Comparison of ENCODE assay signal across 8 mouse cellular contexts in the genomic region with DNA sequence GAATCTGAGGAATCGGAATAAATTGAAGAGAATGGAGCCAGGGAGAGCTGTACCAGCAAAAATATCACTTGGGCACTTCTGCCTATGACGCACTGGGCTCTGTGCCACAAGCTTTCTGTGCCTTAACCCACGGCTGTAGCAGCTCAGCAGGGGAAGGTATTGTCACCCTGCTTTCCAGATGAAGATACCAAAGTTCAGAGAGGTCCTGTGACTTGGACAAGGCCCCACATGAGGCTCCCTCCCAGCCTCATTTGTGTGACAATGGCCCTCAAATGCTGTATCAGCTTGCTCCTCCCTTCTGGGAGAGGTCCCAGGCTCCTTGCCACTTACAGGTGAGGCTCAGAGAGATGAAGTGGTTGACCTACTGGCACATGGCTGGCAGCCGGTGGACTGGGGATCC. TPM values are rescaled to one million over a fixed set of nuclear protein-coding genes. Genes with fewer than 3 reads are reported as not detected.
DNase-seq lines count a peak whose midpoint lies in the region; ATAC-seq and TF ChIP-seq lines count a peak whose summit lies in the region.

No protein-coding gene starts in this region.

- H3K4me1 ChIP-seq in heart, embryonic 16.5 days (ENCODE audit: control insufficient read depth, insufficient read depth, low read length) = peaks cover 26% of the 10 kb centered on the region
- peaks cover 13% of the 10 kb centered on the region for H3K4me1 ChIP-seq in limb, embryonic 14.5 days (ENCODE audit: control insufficient read depth, insufficient read depth, low read length)

- TF ChIP-seq CTCF in gastrocnemius, adult 2 months (IDR thresholded peaks at IDR 0.05) = no peak

- H3K36me3 ChIP-seq in heart, embryonic 16.5 days (ENCODE audit: control insufficient read depth, insufficient read depth) = no peaks in the 10 kb centered on the region
- H3K36me3 ChIP-seq in limb, embryonic 14.5 days (ENCODE audit: control insufficient read depth, insufficient read depth, low read length) = peaks cover 10% of the 10 kb centered on the region; the same call in 1 of the 2 replicates

- no peak overlapping the region for H3K9ac ChIP-seq in heart, embryonic 16.5 days (ENCODE audit: low read length)
- 0 out of 2 replicates have a peak overlapping the region, but pooled peaks have one; percentile 90 for H3K9ac ChIP-seq in limb, embryonic 14.5 days (ENCODE audit: low read depth, low read length, severe bottlenecking)

- ATAC-seq in heart, embryonic 16.5 days (replicated peaks; ENCODE audit: extremely low read depth, insufficient read depth, low FRiP score) = no peak
- ATAC-seq in limb, embryonic 14.5 days (ENCODE audit: low FRiP score, low read depth) = no peak

- TF ChIP-seq POLR2A in limb, embryonic 14.5 days (IDR thresholded peaks at IDR 0.05; ENCODE audit: borderline replicate concordance, extremely low read depth, insufficient read depth, insufficient read length) = no peak

- intact Hi-C loops in gastrocnemius, adult 2 months (cut with DNase I) = no loop called here

- H3K4me3 ChIP-seq in gastrocnemius, adult 2 months = peak overlapping the region; percentile 9; the same call in 1 of the 2 replicates
- H3K4me3 ChIP-seq in heart, embryonic 16.5 days (ENCODE audit: low read length) = no peak overlapping the region
- peak overlapping the region; percentile 80 for H3K4me3 ChIP-seq in limb, embryonic 14.5 days (replicated peaks; ENCODE audit: low read length)

- H3K9me3 ChIP-seq in heart, embryonic 16.5 days (replicated peaks; ENCODE audit: control insufficient read depth, low read length) = no peaks in the 10 kb centered on the region; the same call in 1 of the 2 replicates
- H3K9me3 ChIP-seq in limb, embryonic 14.5 days (ENCODE audit: control insufficient read depth, low read length) = no peaks in the 10 kb centered on the region

- H3K27ac ChIP-seq in gastrocnemius, adult 2 months = no peak overlapping the region
- H3K27ac ChIP-seq in heart, embryonic 16.5 days (ENCODE audit: low read length) = no peak overlapping the region
- H3K27ac ChIP-seq in limb, embryonic 14.5 days (replicated peaks; ENCODE audit: low read depth, low read length) = no peak overlapping the region

- DNase-seq in gastrocnemius, adult 2 months = no peak
- DNase-seq in gastrocnemius, adult 18-20 months (ENCODE audit: low spot score) = no peak
- DNase-seq in Muller cell, postnatal 12 days (ENCODE audit: inconsistent ontology term) = peak; percentile 41
- no peak for DNase-seq in limb, embryonic 14.5 days (ENCODE audit: low spot score)
- peak; percentile 71 to 79 for DNase-seq in right cerebral cortex, adult 2 months (ENCODE audit: low spot score in 2 of 2)
- no peak for DNase-seq in frontal cortex, postnatal 10 days (ENCODE audit: low spot score in 2 of 2)
- DNase-seq in spleen, postnatal 4 days (ENCODE audit: low spot score in 2 of 2) = no peak

- WGBS in heart, embryonic 16.5 days = 39% methylated on average over 4 of the region's 4 CpGs
- WGBS in limb, embryonic 14.5 days = 50% methylated on average over 4 of the region's 4 CpGs

- H3K27me3 ChIP-seq in heart, embryonic 16.5 days (ENCODE audit: control insufficient read depth, insufficient read depth, low read length) = 0 out of 2 replicates have a peak, but pooled peaks cover 4% of the 10 kb centered on the region
- H3K27me3 ChIP-seq in limb, embryonic 14.5 days (ENCODE audit: control insufficient read depth, insufficient read depth, low read length) = no peaks in the 10 kb centered on the region

- H3K4me2 ChIP-seq in heart, embryonic 16.5 days (ENCODE audit: low read depth, low read length) = peak overlapping the region; percentile 96; the same call in 1 of the 2 replicates
- peak overlapping the region; percentile 76 for H3K4me2 ChIP-seq in limb, embryonic 14.5 days (replicated peaks; ENCODE audit: low read depth, low read length, severe bottlenecking)

RNA-seq across cellular contexts. Expression of gene Plekhg5, which starts 15.8 kb away (rescaled TPM):
- 1 to 10 TPM; 4.9 to 6.6 TPM for total RNA-seq in gastrocnemius, adult 2 months (2021)
- 1 to 10 TPM; 5.0 to 6.5 TPM for total RNA-seq in gastrocnemius, adult 18-20 months (2021)
- 11.9 and 13.4 TPM in 2 replicates for polyA plus RNA-seq in heart, embryonic 16.5 days (2015; fragmentation: Nextera tagmentation; extraction: Ambion mirVana)
- polyA plus RNA-seq in limb, embryonic 14.5 days (2012; rRNA removed) = 25.0 and 36.2 TPM in 2 replicates
- polyA plus RNA-seq in limb, embryonic 14.5 days (2014; fragmentation: Nextera tagmentation; extraction: Ambion mirVana) = 14.1 and 16.9 TPM in 2 replicates

RNA-seq across cellular contexts. Expression of gene Tnfrsf25, which starts 27.6 kb away (rescaled TPM):
- 1 to 10 TPM in 1 of 2 experiments, under 1 TPM in 1; 0.38 to 2.0 TPM for total RNA-seq in gastrocnemius, adult 2 months (2021)
- total RNA-seq in gastrocnemius, adult 18-20 months (2021) = 1 to 10 TPM; 1.0 to 1.8 TPM
- 0.77 and 1.4 TPM in 2 replicates for polyA plus RNA-seq in heart, embryonic 16.5 days (2015; fragmentation: Nextera tagmentation; extraction: Ambion mirVana)
- polyA plus RNA-seq in limb, embryonic 14.5 days (2012; rRNA removed) = 5.6 and 6.0 TPM in 2 replicates
- polyA plus RNA-seq in limb, embryonic 14.5 days (2014; fragmentation: Nextera tagmentation; extraction: Ambion mirVana) = 1.0 TPM in 2 replicates

RNA-seq across cellular contexts. Expression of gene Nol9, which starts 49.0 kb away (rescaled TPM):
- 10 to 100 TPM; 10.6 to 11.7 TPM for total RNA-seq in gastrocnemius, adult 2 months (2021)
- total RNA-seq in gastrocnemius, adult 18-20 months (2021) = 1 to 10 TPM; 8.7 to 9.5 TPM
- polyA plus RNA-seq in heart, embryonic 16.5 days (2015; fragmentation: Nextera tagmentation; extraction: Ambion mirVana) = 17.1 and 17.8 TPM in 2 replicates
- polyA plus RNA-seq in limb, embryonic 14.5 days (2012; rRNA removed) = 28.5 and 33.4 TPM in 2 replicates
- polyA plus RNA-seq in limb, embryonic 14.5 days (2014; fragmentation: Nextera tagmentation; extraction: Ambion mirVana) = 25.9 and 32.2 TPM in 2 replicates

RNA-seq across cellular contexts. Expression of gene Tas1r1, which starts 49.8 kb away (rescaled TPM):
- total RNA-seq in gastrocnemius, adult 2 months (2021) = under 1 TPM; 0.53 to 0.59 TPM
- under 1 TPM; 0.52 to 0.91 TPM for total RNA-seq in gastrocnemius, adult 18-20 months (2021)
- polyA plus RNA-seq in heart, embryonic 16.5 days (2015; fragmentation: Nextera tagmentation; extraction: Ambion mirVana) = 0.29 and 0.39 TPM in 2 replicates
- polyA plus RNA-seq in limb, embryonic 14.5 days (2012; rRNA removed) = 1.0 and 1.7 TPM in 2 replicates
- 0.93 and 1.3 TPM in 2 replicates for polyA plus RNA-seq in limb, embryonic 14.5 days (2014; fragmentation: Nextera tagmentation; extraction: Ambion mirVana)

Comparison
In these comparisons a context has a peak if more than half of its experiments do, and no peak if none do; other contexts are left out.
1. DNase-seq: peak in Muller cell, postnatal 12 days (single experiment) and right cerebral cortex, adult 2 months (2 of 2); none in gastrocnemius, adult 2 months (single experiment), gastrocnemius, adult 18-20 months (single experiment), limb, embryonic 14.5 days (single experiment), frontal cortex, postnatal 10 days (0 of 2) and spleen, postnatal 4 days (0 of 2).